In genomic region chr1:165281351-165282221, GRCm38 (mm10) we compare ENCODE assay signal across 8 mouse cellular contexts. TPM values are rescaled to one million over a fixed set of nuclear protein-coding genes. Genes with fewer than 3 reads are reported as not detected.
DNase-seq lines count a peak whose midpoint lies in the region; ATAC-seq and TF ChIP-seq lines count a peak whose summit lies in the region.

No protein-coding gene starts in this region.

- peak overlapping the region; percentile 96 for H3K4me3 ChIP-seq in cortical plate, adult 2 months (ENCODE audit: insufficient read depth, low read length)
- peak overlapping the region; percentile 71 for H3K4me3 ChIP-seq in intestine, embryonic 15.5 days (replicated peaks)
- H3K4me3 ChIP-seq in liver, embryonic 14.5 days (ENCODE audit: insufficient read depth in 1 of 2, low read depth in 2 of 2, low read length in 2 of 2) = peak overlapping the region; percentile 30 to 50
- H3K4me3 ChIP-seq in neural tube, embryonic 12.5 days = peak overlapping the region; percentile 82

- no peaks in the 10 kb centered on the region for H3K36me3 ChIP-seq in intestine, embryonic 15.5 days
- no peaks in the 10 kb centered on the region for H3K36me3 ChIP-seq in liver, embryonic 14.5 days (replicated peaks; ENCODE audit: control insufficient read depth, insufficient read depth, low read depth)
- no peaks in the 10 kb centered on the region for H3K36me3 ChIP-seq in neural tube, embryonic 12.5 days

- TF ChIP-seq CTCF in cortical plate, adult 2 months (IDR thresholded peaks at IDR 0.05; ENCODE audit: extremely low read depth, insufficient read depth, low read length) = no peak
- no peak for TF ChIP-seq CTCF in liver, embryonic 14.5 days (IDR thresholded peaks at IDR 0.05; ENCODE audit: low read depth)

- peak overlapping the region; percentile 87; the same call in 1 of the 2 replicates for H3K27ac ChIP-seq in cortical plate, adult 2 months (ENCODE audit: insufficient read depth, low read length)
- peak overlapping the region; percentile 83 for H3K27ac ChIP-seq in intestine, embryonic 15.5 days
- no peak overlapping the region for H3K27ac ChIP-seq in liver, embryonic 14.5 days
- peak overlapping the region; percentile 80 for H3K27ac ChIP-seq in neural tube, embryonic 12.5 days

- no peak for TF ChIP-seq POLR2A in cortical plate, adult 2 months (IDR thresholded peaks at IDR 0.05; ENCODE audit: extremely low read depth, insufficient read depth, low read length)

- H3K4me2 ChIP-seq in intestine, embryonic 15.5 days (replicated peaks) = peak overlapping the region; percentile 93
- H3K4me2 ChIP-seq in liver, embryonic 14.5 days (ENCODE audit: low read depth) = peak overlapping the region; percentile 64
- peak overlapping the region; percentile 89 for H3K4me2 ChIP-seq in neural tube, embryonic 12.5 days (replicated peaks)

- peak; percentile 40 for DNase-seq in right cerebral cortex, adult 18-20 months
- no peak for DNase-seq in right cerebral cortex, postnatal 36 days (ENCODE audit: low spot score in 2 of 2)
- no peak for DNase-seq in liver, embryonic 14.5 days (ENCODE audit: low read depth in 3 of 3, low spot score in 3 of 3)
- peak; percentile 23 to 56 for DNase-seq in thymus, postnatal 10 days (ENCODE audit: low spot score in 2 of 2)

- H3K9me3 ChIP-seq in intestine, embryonic 15.5 days = no peaks in the 10 kb centered on the region
- H3K9me3 ChIP-seq in liver, embryonic 14.5 days (ENCODE audit: control insufficient read depth, low read length) = no peaks in the 10 kb centered on the region
- no peaks in the 10 kb centered on the region for H3K9me3 ChIP-seq in neural tube, embryonic 12.5 days

- peak overlapping the region; percentile 68 for H3K9ac ChIP-seq in intestine, embryonic 15.5 days
- no peak overlapping the region for H3K9ac ChIP-seq in liver, embryonic 14.5 days (replicated peaks)
- peak overlapping the region; percentile 87 for H3K9ac ChIP-seq in neural tube, embryonic 12.5 days

- no peak for TF ChIP-seq EP300 in liver, embryonic 14.5 days (IDR thresholded peaks at IDR 0.05; ENCODE audit: low read depth)

- peak; percentile 79 for ATAC-seq in granulocyte monocyte progenitor cell, adult 5-6 weeks (replicated peaks; ENCODE audit: poor library complexity, severe bottlenecking)
- ATAC-seq in intestine, embryonic 15.5 days = peak; percentile 92
- no peak; the same call in 1 of the 2 replicates for ATAC-seq in liver, embryonic 14.5 days (ENCODE audit: insufficient read depth)
- peak; percentile 83 for ATAC-seq in neural tube, embryonic 12.5 days (ENCODE audit: low FRiP score, low read depth)

- under 1% methylated on average over 54 of the region's 71 CpGs for WGBS in intestine, embryonic 15.5 days
- WGBS in liver, embryonic 14.5 days (ENCODE audit: insufficient replicate concordance) = 2% methylated on average over 56 of the region's 71 CpGs
- under 1% methylated on average over 62 of the region's 71 CpGs for WGBS in neural tube, embryonic 12.5 days

- no peaks in the 10 kb centered on the region for H3K27me3 ChIP-seq in intestine, embryonic 15.5 days (replicated peaks)
- peaks cover 31% of the 10 kb centered on the region for H3K27me3 ChIP-seq in liver, embryonic 14.5 days (ENCODE audit: control insufficient read depth, insufficient read depth, low read length)
- H3K27me3 ChIP-seq in neural tube, embryonic 12.5 days (replicated peaks) = 0 out of 2 replicates have a peak, but pooled peaks cover 3% of the 10 kb centered on the region

- H3K4me1 ChIP-seq in cortical plate, adult 2 months (ENCODE audit: control insufficient read depth, insufficient read depth, low read length) = peaks cover 4% of the 10 kb centered on the region; the same call in 1 of the 2 replicates
- H3K4me1 ChIP-seq in intestine, embryonic 15.5 days (replicated peaks) = peaks cover 7% of the 10 kb centered on the region; the same call in 1 of the 2 replicates
- H3K4me1 ChIP-seq in liver, embryonic 14.5 days (replicated peaks; ENCODE audit: control insufficient read depth in 2 of 2, insufficient read depth in 2 of 2, low read length in 1 of 2) = no peaks in the 10 kb centered on the region
- H3K4me1 ChIP-seq in neural tube, embryonic 12.5 days = peaks cover 38% of the 10 kb centered on the region

RNA-seq across cellular contexts. Expression of gene Gpr161, which starts 14.0 kb away (rescaled TPM):
- 3.8 and 6.6 TPM in 2 replicates for polyA plus RNA-seq in cortical plate, adult 2 months (2012; rRNA removed)
- total RNA-seq in granulocyte monocyte progenitor cell, adult 5-6 weeks (2014; fragmentation: Nextera tagmentation) = 0.17 and 0.21 TPM in 2 replicates
- 0.05 and 0.60 TPM in 2 replicates for total RNA-seq in granulocyte monocyte progenitor cell, adult 5-6 weeks (2017)
- 0.92 TPM in 2 replicates for polyA plus RNA-seq in intestine, embryonic 15.5 days (2015; fragmentation: Nextera tagmentation; extraction: Ambion mirVana)
- polyA plus RNA-seq in liver, embryonic 14.5 days (2012; rRNA removed) = 0.11 TPM in 2 replicates
- 0.04 TPM in 1 of 2 replicates, not detected in the other for polyA plus RNA-seq in liver, embryonic 14.5 days (2014; fragmentation: Nextera tagmentation; extraction: Ambion mirVana)
- polyA plus RNA-seq in neural tube, embryonic 12.5 days (2016; fragmentation: Nextera tagmentation; extraction: Ambion mirVana) = 3.0 and 3.1 TPM in 2 replicates

RNA-seq across cellular contexts. Expression of gene Tiprl, which starts 44.8 kb away (rescaled TPM):
- 47.2 TPM in 2 replicates for polyA plus RNA-seq in cortical plate, adult 2 months (2012; rRNA removed)
- 18.6 and 36.5 TPM in 2 replicates for total RNA-seq in granulocyte monocyte progenitor cell, adult 5-6 weeks (2014; fragmentation: Nextera tagmentation)
- 58.2 and 107 TPM in 2 replicates for total RNA-seq in granulocyte monocyte progenitor cell, adult 5-6 weeks (2017)
- 77.9 and 85.6 TPM in 2 replicates for polyA plus RNA-seq in intestine, embryonic 15.5 days (2015; fragmentation: Nextera tagmentation; extraction: Ambion mirVana)
- 7.3 and 14.1 TPM in 2 replicates for polyA plus RNA-seq in liver, embryonic 14.5 days (2012; rRNA removed)
- 39.2 and 49.0 TPM in 2 replicates for polyA plus RNA-seq in liver, embryonic 14.5 days (2014; fragmentation: Nextera tagmentation; extraction: Ambion mirVana)
- polyA plus RNA-seq in neural tube, embryonic 12.5 days (2016; fragmentation: Nextera tagmentation; extraction: Ambion mirVana) = 108 TPM in 2 replicates

Comparison
In these comparisons a context has a peak if more than half of its experiments do, and no peak if none do; other contexts are left out.
1. DNase-seq: peak in right cerebral cortex, adult 18-20 months (single experiment) and thymus, postnatal 10 days (2 of 2); none in right cerebral cortex, postnatal 36 days (0 of 2) and liver, embryonic 14.5 days (0 of 3).
2. H3K4me3 ChIP-seq: peak in every context shown above with its lines; median percentile 96 in cortical plate, adult 2 months; 82 in neural tube, embryonic 12.5 days; 71 in intestine, embryonic 15.5 days; 40 in liver, embryonic 14.5 days.
3. Peak in every context shown above with its lines, with median percentiles within 50 percentile points of each other: H3K4me2 ChIP-seq.